Mouse (Mus musculus) stomach, embryonic 16.5 days (tissue): ENCODE results near the gene Fbxl7. TPM values are rescaled to one million over a fixed set of nuclear protein-coding genes. Genes with fewer than 3 reads are reported as not detected.
A peak's percentile ranks its signal among the peaks of the same experiment; 100 is the strongest.

ENCODE experiments used
- ATAC-seq: fragments of 200-750 bp; cut with Nextera tagmentation; 2 replicates; pipeline ENCODE4 v1.8.0; 2017; ENCODE audit warnings: moderate number of reproducible peaks, moderate TSS enrichment; ENCODE audit not compliant: insufficient read depth, low FRiP score
- H3K27ac ChIP-seq: fragments of 300-500 bp; sonication (generic); 2 replicates; pipeline ENCODE4 v1.5.1; 2014; ENCODE audit warnings: low read length
- H3K27me3 ChIP-seq: fragments of 300-500 bp; sonication (generic); 2 replicates; pipeline ENCODE4 v1.6.1; 2014; ENCODE audit warnings: low read length, control low read depth, mixed read lengths; ENCODE audit not compliant: control insufficient read depth, insufficient read depth
- H3K36me3 ChIP-seq: fragments of 300-500 bp; sonication (generic); 2 replicates; pipeline ENCODE4 v1.6.1; 2014; ENCODE audit warnings: low read length; ENCODE audit not compliant: control insufficient read depth, insufficient read depth
- H3K4me1 ChIP-seq: fragments of 300-500 bp; sonication (generic); 2 replicates; pipeline ENCODE4 v1.6.1; 2014; ENCODE audit warnings: low read length, control low read depth, mixed read lengths; ENCODE audit not compliant: control insufficient read depth, insufficient read depth
- H3K4me2 ChIP-seq: fragments of 300-500 bp; sonication (generic); 2 replicates; pipeline ENCODE4 v1.6.1; 2014; ENCODE audit warnings: low read depth, low read length, mixed read lengths
- H3K4me3 ChIP-seq: fragments of 300-500 bp; sonication (generic); replicated peaks from 2 replicates; pipeline ENCODE4 v1.5.1; 2014; ENCODE audit warnings: mild to moderate bottlenecking, low read length
- H3K9ac ChIP-seq: fragments of 300-500 bp; sonication (generic); 2 replicates; pipeline ENCODE4 v1.6.1; 2014; ENCODE audit warnings: low read length
- H3K9me3 ChIP-seq: fragments of 300-500 bp; sonication (generic); replicated peaks from 2 replicates; pipeline ENCODE4 v1.6.1; 2016; ENCODE audit warnings: low read length, control low read depth; ENCODE audit not compliant: control insufficient read depth
- WGBS: fragments of 180-500 bp; shearing (Covaris S2); extraction: QIAGEN DNeasy Blood & Tissue Kit; methylation state at CpG from one replicate; pipeline ENCODE4 v1.1.7; 2014; 5-methylcytosine and 5-hydroxymethylcytosine counted together
- polyA plus RNA-seq: library from polyadenylated mRNA; unstranded; fragments of >200 nt; fragmentation: Nextera tagmentation; extraction: Ambion mirVana; gene quantifications from 2 replicates; pipeline ENCODE4 v1.2.1, GENCODE M21; 2015

Gene Fbxl7
- polyA plus RNA-seq, 1 experiment from 2014 or later: 13.2 TPM

DNA sequence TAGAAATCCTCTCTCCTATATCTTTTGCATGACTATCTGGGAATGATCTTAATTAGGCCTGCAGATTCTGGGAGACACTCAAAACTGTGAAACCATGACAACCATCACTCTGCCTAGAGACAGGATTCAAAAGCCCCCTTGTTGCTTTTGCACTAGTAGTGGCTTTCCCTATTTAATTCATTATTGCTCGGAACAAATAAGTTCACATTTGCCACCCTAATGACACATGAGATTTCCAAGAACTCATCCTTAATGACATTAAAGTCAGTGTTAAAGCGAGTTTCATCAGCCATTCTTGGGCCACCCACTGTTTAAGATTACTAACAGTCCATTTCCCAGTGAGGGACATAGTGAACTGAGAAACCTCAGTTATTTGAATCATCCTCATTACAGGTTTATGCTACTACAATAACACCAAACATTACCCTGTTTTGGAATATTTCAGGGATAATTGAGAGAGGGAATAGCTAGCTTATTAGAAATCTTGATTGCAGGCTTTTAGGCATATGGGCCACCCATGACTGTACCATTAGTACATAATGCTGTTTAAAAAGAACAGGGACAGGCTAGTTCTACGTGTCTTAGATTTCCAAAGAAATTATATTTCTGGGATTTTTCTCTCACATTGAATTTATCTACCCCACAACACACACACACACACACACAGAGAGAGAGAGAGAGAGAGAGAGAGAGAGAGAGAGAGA, 361.2 kb downstream of the Fbxl7 start:
- H3K9ac ChIP-seq: no peak overlapping the region
- no peak overlapping the region for H3K4me2 ChIP-seq
- H3K36me3 ChIP-seq: no peaks in the 10 kb centered on the region
- no peak overlapping the region for H3K4me3 ChIP-seq
- H3K27me3 ChIP-seq: no peaks in the 10 kb centered on the region
- no peaks in the 10 kb centered on the region for H3K4me1 ChIP-seq
- ATAC-seq: no peak
- no peaks in the 10 kb centered on the region for H3K9me3 ChIP-seq
- H3K27ac ChIP-seq: no peak overlapping the region
- 70% methylated on average over 3 of the region's 3 CpGs for WGBS

DNA sequence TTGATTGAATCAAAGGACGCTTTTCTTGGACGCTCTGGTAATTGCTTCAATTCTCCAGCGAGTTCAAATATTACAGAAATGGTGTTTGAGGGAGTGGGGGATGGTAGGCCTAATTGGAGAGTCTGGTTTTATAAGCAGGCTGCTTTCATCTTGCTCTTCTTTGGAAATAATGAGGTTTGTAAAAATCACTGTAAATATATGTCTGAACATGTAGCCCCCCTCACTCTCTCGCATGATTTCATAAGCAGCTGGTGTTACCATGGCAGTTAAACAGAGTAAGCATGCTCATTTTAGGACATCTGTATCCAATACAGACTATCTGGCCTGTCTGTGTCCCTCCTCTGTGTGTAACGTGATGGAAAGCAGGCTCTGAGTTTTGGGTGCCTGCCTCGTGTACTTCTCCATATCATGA, 376.2 kb downstream of the Fbxl7 start:
- Histone ChIP-seq H3K4me2 (no peak overlapping the region), H3K27me3 (no peaks in the 10 kb centered on the region), H3K9ac (no peak overlapping the region), H3K9me3 (no peaks in the 10 kb centered on the region), H3K27ac (no peak overlapping the region), H3K4me3 (no peak overlapping the region), H3K4me1 (no peaks in the 10 kb centered on the region), H3K36me3 (no peaks in the 10 kb centered on the region)
- ATAC-seq: peak; percentile 93
- 56% methylated on average over 6 of the region's 6 CpGs for WGBS

DNA sequence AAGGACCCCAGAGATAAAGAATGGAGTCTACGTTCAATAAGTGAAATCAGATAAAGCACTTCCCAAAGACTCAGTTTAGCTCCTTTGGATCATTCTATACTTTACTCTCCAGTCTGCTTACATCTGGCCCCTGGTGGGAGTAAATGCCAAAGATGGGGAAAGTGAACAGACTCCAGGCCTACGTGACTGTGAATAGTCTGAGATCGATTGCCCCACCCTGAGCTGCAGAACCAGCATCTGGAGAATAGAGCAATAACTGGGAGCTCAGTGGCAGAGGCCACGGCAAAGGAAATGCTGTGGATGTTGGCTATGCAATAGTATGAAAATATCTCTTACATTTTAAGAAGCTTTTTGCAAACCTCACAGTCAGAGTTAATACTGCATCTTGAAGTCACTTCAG, 394.4 kb downstream of the Fbxl7 start:
- no peak overlapping the region for H3K27ac ChIP-seq
- H3K9me3 ChIP-seq: no peaks in the 10 kb centered on the region
- H3K36me3 ChIP-seq: no peaks in the 10 kb centered on the region
- WGBS: 41% methylated on average over 4 of the region's 4 CpGs
- H3K4me1 ChIP-seq: no peaks in the 10 kb centered on the region
- H3K4me3 ChIP-seq: no peak overlapping the region
- H3K27me3 ChIP-seq: no peaks in the 10 kb centered on the region
- no peak for ATAC-seq
- H3K9ac ChIP-seq: no peak overlapping the region
- H3K4me2 ChIP-seq: no peak overlapping the region
